Mouse (Mus musculus): Measurements from ENCODE around the gene Olfr541. TPM values are rescaled to one million over a fixed set of nuclear protein-coding genes. Genes with fewer than 3 reads are reported as not detected.

Olfr541 gene
- total and polyA plus RNA-seq, 3 experiments = not detected

- Histone ChIP-seq H3K27ac (no peak overlapping the region), H3K4me3 (no peak overlapping the region), H3K9ac (ENCODE audit: low read depth, low read length) (no peak overlapping the region), H3K36me3 (ENCODE audit: control insufficient read depth, insufficient read depth, low read length) (no peaks in the 10 kb centered on the region), H3K79me2 (replicated peaks; ENCODE audit: control insufficient read depth, insufficient read depth, low read length) (no peaks in the 10 kb centered on the region), H3K27me3 (ENCODE audit: control insufficient read depth, insufficient read depth, low read length) (no peaks in the 10 kb centered on the region), H3K4me1 (ENCODE audit: control insufficient read depth, insufficient read depth, low read length) (no peaks in the 10 kb centered on the region)
- DNase-seq = no peak
- TF ChIP-seq EP300 (IDR thresholded peaks at IDR 0.05; ENCODE audit: insufficient read depth, low read depth, low read length) (no peak), CTCF (IDR thresholded peaks at IDR 0.05) (no peak), POLR2A (IDR thresholded peaks at IDR 0.05; ENCODE audit: insufficient read depth, low read depth, low read length) (no peak)
- 68% methylated on average over 6 of the region's 6 CpGs for whole genome bisulfite sequencing
- intact Hi-C loops (cut with DNase I) = no loop called here
Observed at GRCm38 (mm10) chr7:140748116-140748826, 51.2 kb downstream of the Olfr541 start.

- intact Hi-C loops (cut with DNase I) = no loop called here
- H3K4me1 ChIP-seq (ENCODE audit: control insufficient read depth, insufficient read depth, low read length) = no peaks in the 10 kb centered on the region
- H3K27me3 ChIP-seq (ENCODE audit: control insufficient read depth, insufficient read depth, low read length) = no peaks in the 10 kb centered on the region
- no peak overlapping the region for H3K9ac ChIP-seq (ENCODE audit: low read depth, low read length)
- H3K36me3 ChIP-seq (ENCODE audit: control insufficient read depth, insufficient read depth, low read length) = no peaks in the 10 kb centered on the region
- H3K79me2 ChIP-seq (replicated peaks; ENCODE audit: control insufficient read depth, insufficient read depth, low read length) = no peaks in the 10 kb centered on the region
- H3K4me3 ChIP-seq = no peak overlapping the region
- TF ChIP-seq EP300 (IDR thresholded peaks at IDR 0.05; ENCODE audit: insufficient read depth, low read depth, low read length) = no peak
- no peak for TF ChIP-seq POLR2A (IDR thresholded peaks at IDR 0.05; ENCODE audit: insufficient read depth, low read depth, low read length)
- TF ChIP-seq CTCF (IDR thresholded peaks at IDR 0.05) = no peak
- no peak for DNase-seq
- no peak overlapping the region for H3K27ac ChIP-seq
- 57% methylated on average over 3 of the region's 3 CpGs for WGBS
Observed at GRCm38 (mm10) chr7:140748827-140749160, 51.7 kb downstream of the Olfr541 start.

GRCm38 (mm10) chr7:140754556-140754955 is 57.5 kb downstream of the Olfr541 start:
- Histone ChIP-seq H3K9ac (ENCODE audit: low read depth, low read length) (no peak overlapping the region), H3K27me3 (ENCODE audit: control insufficient read depth, insufficient read depth, low read length) (no peaks in the 10 kb centered on the region), H3K79me2 (replicated peaks; ENCODE audit: control insufficient read depth, insufficient read depth, low read length) (no peaks in the 10 kb centered on the region), H3K4me1 (ENCODE audit: control insufficient read depth, insufficient read depth, low read length) (no peaks in the 10 kb centered on the region), H3K27ac (no peak overlapping the region), H3K36me3 (ENCODE audit: control insufficient read depth, insufficient read depth, low read length) (no peaks in the 10 kb centered on the region), H3K4me3 (no peak overlapping the region)
- DNase-seq = no peak
- TF ChIP-seq EP300 (IDR thresholded peaks at IDR 0.05; ENCODE audit: insufficient read depth, low read depth, low read length) = no peak
- no peak for TF ChIP-seq POLR2A (IDR thresholded peaks at IDR 0.05; ENCODE audit: insufficient read depth, low read depth, low read length)
- no peak for TF ChIP-seq CTCF (IDR thresholded peaks at IDR 0.05)
- intact Hi-C loops (cut with DNase I) = no loop called here

Other genes starting within 250 kb of the Olfr541 start
- gene Olfr533, start 233.9 kb upstream of the Olfr541 start, total RNA-seq (2021) = not detected
- gene Olfr533, start 233.9 kb upstream of the Olfr541 start, polyA plus RNA-seq (2012; rRNA removed) = not detected in 2 replicates
- not detected for gene Olfr535, start 213.1 kb upstream of the Olfr541 start, total RNA-seq (2021)
- not detected in 2 replicates for gene Olfr535, start 213.1 kb upstream of the Olfr541 start, polyA plus RNA-seq (2012; rRNA removed)
- not detected for gene Olfr536, start 189.9 kb upstream of the Olfr541 start, total RNA-seq (2021)
- gene Olfr536, start 189.9 kb upstream of the Olfr541 start, polyA plus RNA-seq (2012; rRNA removed) = not detected in 2 replicates
- not detected for gene Olfr538, start 129.4 kb upstream of the Olfr541 start, total RNA-seq (2021)
- not detected in 2 replicates for gene Olfr538, start 129.4 kb upstream of the Olfr541 start, polyA plus RNA-seq (2012; rRNA removed)
- gene Olfr46, start 96.0 kb upstream of the Olfr541 start, total RNA-seq (2021) = not detected
- gene Olfr46, start 96.0 kb upstream of the Olfr541 start, polyA plus RNA-seq (2012; rRNA removed) = not detected in 2 replicates
- not detected for gene Olfr61, start 68.3 kb upstream of the Olfr541 start, total RNA-seq (2021)
- not detected in 2 replicates for gene Olfr61, start 68.3 kb upstream of the Olfr541 start, polyA plus RNA-seq (2012; rRNA removed)
- gene Olfr53, start 50.8 kb upstream of the Olfr541 start, total RNA-seq (2021) = not detected
- gene Olfr53, start 50.8 kb upstream of the Olfr541 start, polyA plus RNA-seq (2012; rRNA removed) = not detected in 2 replicates
- gene Olfr539, start 37.3 kb upstream of the Olfr541 start, total RNA-seq (2021) = not detected
- gene Olfr539, start 37.3 kb upstream of the Olfr541 start, polyA plus RNA-seq (2012; rRNA removed) = not detected in 2 replicates
- not detected for gene Olfr45, start 15.3 kb upstream of the Olfr541 start, total RNA-seq (2021)
- gene Olfr45, start 15.3 kb upstream of the Olfr541 start, polyA plus RNA-seq (2012; rRNA removed) = not detected in 2 replicates
- gene Cyp2e1, start 66.5 kb downstream of the Olfr541 start, total RNA-seq (2021) = 10 to 100 TPM in 1 of 2 experiments, 1 to 10 TPM in 1; 9.6 to 12.7 TPM
- gene Cyp2e1, start 66.5 kb downstream of the Olfr541 start, polyA plus RNA-seq (2012; rRNA removed) = 6.4 and 18.7 TPM in 2 replicates
- gene Syce1, start 90.6 kb downstream of the Olfr541 start, total RNA-seq (2021) = not detected
- gene Syce1, start 90.6 kb downstream of the Olfr541 start, polyA plus RNA-seq (2012; rRNA removed) = 0.10 TPM in 1 of 2 replicates, not detected in the other
- under 1 TPM; 0.14 to 0.29 TPM for gene Zfp941, start 124.9 kb downstream of the Olfr541 start, total RNA-seq (2021)
- gene Zfp941, start 124.9 kb downstream of the Olfr541 start, polyA plus RNA-seq (2012; rRNA removed) = 0.10 and 0.15 TPM in 2 replicates
- 1 to 10 TPM; 1.1 to 1.4 TPM for gene Urah, start 137.8 kb downstream of the Olfr541 start, total RNA-seq (2021)
- gene Urah, start 137.8 kb downstream of the Olfr541 start, polyA plus RNA-seq (2012; rRNA removed) = 0.85 and 2.2 TPM in 2 replicates
- gene Scgb1c1, start 148.3 kb downstream of the Olfr541 start, total RNA-seq (2021) = 10 to 100 TPM; 22.6 to 27.5 TPM
- 54.5 and 56.6 TPM in 2 replicates for gene Scgb1c1, start 148.3 kb downstream of the Olfr541 start, polyA plus RNA-seq (2012; rRNA removed)
- gene Odf3, start 150.5 kb downstream of the Olfr541 start, total RNA-seq (2021) = not detected
- gene Odf3, start 150.5 kb downstream of the Olfr541 start, polyA plus RNA-seq (2012; rRNA removed) = 0.25 and 0.38 TPM in 2 replicates
- not detected for gene Gm45785, start 159.1 kb downstream of the Olfr541 start, total RNA-seq (2021)
- gene Gm45785, start 159.1 kb downstream of the Olfr541 start, polyA plus RNA-seq (2012; rRNA removed) = not detected in 2 replicates
- 10 to 100 TPM; 20.1 to 23.6 TPM for gene Ric8a, start 159.7 kb downstream of the Olfr541 start, total RNA-seq (2021)
- gene Ric8a, start 159.7 kb downstream of the Olfr541 start, polyA plus RNA-seq (2012; rRNA removed) = 37.6 and 42.8 TPM in 2 replicates
- gene Bet1l, start 160.3 kb downstream of the Olfr541 start, total RNA-seq (2021) = 10 to 100 TPM in 1 of 2 experiments, 1 to 10 TPM in 1; 8.8 to 12.3 TPM
- 12.4 and 17.0 TPM in 2 replicates for gene Bet1l, start 160.3 kb downstream of the Olfr541 start, polyA plus RNA-seq (2012; rRNA removed)
- 10 to 100 TPM; 72.6 to 86.1 TPM for gene Psmd13, start 184.7 kb downstream of the Olfr541 start, total RNA-seq (2021)
- 50.8 and 71.0 TPM in 2 replicates for gene Psmd13, start 184.7 kb downstream of the Olfr541 start, polyA plus RNA-seq (2012; rRNA removed)
- 10 to 100 TPM; 53.1 to 60.6 TPM for gene Sirt3, start 185.0 kb downstream of the Olfr541 start, total RNA-seq (2021)
- 86.9 and 100 TPM in 2 replicates for gene Sirt3, start 185.0 kb downstream of the Olfr541 start, polyA plus RNA-seq (2012; rRNA removed)
- gene Cox8b, start 203.2 kb downstream of the Olfr541 start, total RNA-seq (2021) = 1,000 to 10,000 TPM; 2,777 to 3,250 TPM
- gene Cox8b, start 203.2 kb downstream of the Olfr541 start, polyA plus RNA-seq (2012; rRNA removed) = 1,727 and 2,194 TPM in 2 replicates
- under 1 TPM in 1 of 2 experiments, not detected in 1; 0.07 TPM for gene Nlrp6, start 223.6 kb downstream of the Olfr541 start, total RNA-seq (2021)
- gene Nlrp6, start 223.6 kb downstream of the Olfr541 start, polyA plus RNA-seq (2012; rRNA removed) = 0.04 and 0.06 TPM in 2 replicates
- gene Pgghg, start 244.1 kb downstream of the Olfr541 start, total RNA-seq (2021) = 1 to 10 TPM; 4.0 to 5.8 TPM
- 13.0 and 14.1 TPM in 2 replicates for gene Pgghg, start 244.1 kb downstream of the Olfr541 start, polyA plus RNA-seq (2012; rRNA removed)

All from heart, adult 2 months (tissue).